Mouse (Mus musculus): ENCODE measurements around the gene 4930564D02Rik.

- TF ChIP-seq E2F4 (IDR thresholded peaks at IDR 0.05; ENCODE audit: insufficient read depth) (no peak), MYOG (IDR thresholded peaks at IDR 0.05; ENCODE audit: control insufficient read depth in 1 of 3, insufficient read depth in 1 of 3, insufficient read length in 2 of 3, low read depth in 2 of 3) (no peak), MAX (IDR thresholded peaks at IDR 0.05; ENCODE audit: low read depth) (no peak), USF1 (IDR thresholded peaks at IDR 0.05; ENCODE audit: low read depth) (no peak), POLR2A (IDR thresholded peaks at IDR 0.05; ENCODE audit: insufficient read length, low read depth) (no peak), TCF3 (IDR thresholded peaks at IDR 0.05; ENCODE audit: insufficient read length, low read depth) (no peak), CEBPB (IDR thresholded peaks at IDR 0.05; ENCODE audit: insufficient read depth, poor library complexity, severe bottlenecking) (no peak), POLR2AphosphoS2 (IDR thresholded peaks at IDR 0.05; ENCODE audit: insufficient read length, low read depth) (no peak), TCF12 (IDR thresholded peaks at IDR 0.05; ENCODE audit: insufficient read depth, poor library complexity, severe bottlenecking) (no peak), REST (IDR thresholded peaks at IDR 0.05; ENCODE audit: insufficient read depth, insufficient read length) (no peak), MYOD1 (IDR thresholded peaks at IDR 0.05; ENCODE audit: control insufficient read depth in 1 of 3, insufficient read length in 2 of 3, low read depth in 2 of 3) (no peak)
Measured at GRCm38 (mm10) chr3:105105827-105106226, 39.2 kb downstream of the 4930564D02Rik start.

Measured in myocyte (in vitro differentiated cells).